Mouse (Mus musculus) adrenal gland, adult 2 months (tissue): ENCODE results near the gene Adap1. TPM values are rescaled to one million over a fixed set of nuclear protein-coding genes. Genes with fewer than 3 reads are reported as not detected.
A peak's percentile ranks its signal among the peaks of the same experiment; 100 is the strongest.

ENCODE experiments used
- DNase-seq: peaks from one replicate; pipeline ENCODE4 v3.0.0; 2021
- long read RNA-seq: library from polyadenylated mRNA; stranded (forward); transcript quantifications from one replicate; pipeline ENCODE4 v2.0.0, GENCODE M21; 2021
- polyA plus RNA-seq: library from polyadenylated mRNA; depleted of rRNA; stranded (reverse); fragments of >200 nt; gene quantifications from 2 replicates; pipeline ENCODE4 v1.2.3, GENCODE M21; 2012; rRNA removed
- total RNA-seq, 2 experiments: library from RNA; stranded (reverse); gene quantifications; 2 replicates each; pipeline ENCODE4 v1.2.3; 2021

The Adap1 gene
- total RNA-seq, result 1 to 10 TPM; 4.9 to 5.0 TPM
- polyA plus RNA-seq, result 8.6 and 10.5 TPM in 2 replicates
- long read RNA-seq, partial matches to known transcripts, result 0 of 3 reads
- long read RNA-seq, other reads (novel, unspliced or antisense), result 0 of 3 reads

DNA sequence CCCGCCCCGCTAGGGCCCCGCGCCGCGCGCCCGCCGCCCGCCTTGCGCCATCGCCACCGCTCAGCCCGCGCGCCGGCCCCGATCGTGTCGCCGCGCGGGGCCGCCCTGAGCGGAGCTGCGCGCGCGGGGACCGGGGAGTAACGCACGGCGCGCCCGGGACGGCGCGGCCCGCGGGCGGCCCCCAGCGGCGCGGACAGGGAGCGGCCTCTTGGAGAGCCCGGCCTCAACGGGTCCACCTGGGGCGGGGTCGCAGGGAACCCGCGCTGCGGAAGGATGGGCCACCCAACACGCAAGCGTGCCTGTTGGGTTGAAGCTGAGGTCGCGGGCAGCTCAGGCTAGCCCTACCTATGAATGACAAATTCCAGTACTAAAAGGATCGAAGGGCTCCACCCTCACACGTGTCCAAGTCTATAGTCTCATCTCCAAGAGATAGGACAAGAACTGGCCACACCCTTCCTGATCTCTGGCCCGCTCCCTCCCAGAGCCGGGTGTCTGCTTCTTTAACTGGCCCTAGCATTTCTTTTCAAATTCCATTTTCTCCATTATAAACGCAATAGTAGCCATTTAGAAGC, at the start of gene Adap1:
Gene Adap1, minus strand, starts transcription at position 228 of the 572 bp plus-strand sequence.
- DNase-seq, result peak; percentile 74

DNA sequence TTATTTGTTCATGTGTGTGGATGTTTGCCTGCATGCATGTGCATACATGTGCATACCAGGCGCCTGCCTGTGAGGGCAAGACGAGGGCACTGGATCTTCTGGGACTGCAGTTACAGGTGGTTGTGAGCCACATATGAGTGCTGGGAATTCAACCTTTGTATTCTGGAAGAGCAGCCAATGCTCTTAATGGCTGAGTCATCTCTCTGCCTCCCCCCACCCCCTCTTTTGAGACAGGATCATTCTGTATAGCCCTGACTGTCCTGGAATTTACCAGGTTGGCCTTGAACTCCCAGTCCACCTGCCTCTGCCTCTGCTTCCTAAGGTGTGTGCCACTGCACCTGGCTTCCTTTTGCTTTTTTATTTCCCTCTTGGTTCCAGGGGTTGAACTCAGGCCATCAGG, 49.4 kb upstream of the Adap1 start:
- DNase-seq, result no peak

DNA sequence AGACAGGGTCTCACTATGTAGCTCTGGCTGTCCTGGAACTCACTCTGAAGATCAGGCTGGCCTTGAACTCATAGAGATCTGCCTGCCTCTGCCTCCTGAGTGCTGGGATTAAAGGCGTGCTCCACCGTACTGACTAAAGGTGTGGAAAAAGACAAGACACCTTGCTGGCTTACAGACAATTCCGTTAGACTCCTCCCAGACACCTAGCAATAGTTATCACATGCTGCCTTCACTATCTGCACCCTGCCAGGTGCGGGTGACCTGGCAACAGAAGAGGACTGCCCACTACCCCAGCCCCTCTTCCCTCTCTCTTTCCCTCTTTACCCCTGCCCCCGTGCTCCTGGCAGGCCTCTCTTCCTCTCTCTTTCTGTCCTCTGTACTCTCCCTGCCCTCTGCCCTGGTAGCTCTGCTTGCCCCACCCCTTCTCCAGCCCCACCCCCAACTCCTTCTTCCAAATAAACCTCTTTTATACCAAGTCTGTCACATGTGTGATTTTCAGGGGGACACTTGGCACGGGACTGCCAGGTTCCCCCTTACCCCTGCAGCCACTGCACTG, 48.5 kb upstream of the Adap1 start:
- no peak for DNase-seq

DNA sequence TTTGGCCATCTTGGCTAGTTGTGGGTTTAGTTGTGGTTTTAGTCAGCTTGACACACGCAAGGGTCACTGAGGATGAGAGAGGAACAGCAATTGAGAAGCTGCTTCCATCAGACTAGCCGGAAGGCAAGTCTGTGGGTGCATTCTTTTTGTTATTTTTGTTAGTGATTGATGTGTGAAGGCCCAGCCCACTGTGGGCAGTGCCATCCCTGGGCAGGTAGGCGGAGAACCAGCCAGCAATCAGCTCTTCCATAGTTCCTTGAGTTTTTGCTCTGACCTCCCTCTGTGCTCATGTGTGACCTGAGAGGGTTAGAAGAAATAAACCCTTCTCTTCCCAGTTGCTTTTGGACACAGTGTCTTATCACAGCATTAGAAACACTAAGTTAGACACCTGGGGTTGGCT, 47.7 kb upstream of the Adap1 start:
- no peak for DNase-seq

DNA sequence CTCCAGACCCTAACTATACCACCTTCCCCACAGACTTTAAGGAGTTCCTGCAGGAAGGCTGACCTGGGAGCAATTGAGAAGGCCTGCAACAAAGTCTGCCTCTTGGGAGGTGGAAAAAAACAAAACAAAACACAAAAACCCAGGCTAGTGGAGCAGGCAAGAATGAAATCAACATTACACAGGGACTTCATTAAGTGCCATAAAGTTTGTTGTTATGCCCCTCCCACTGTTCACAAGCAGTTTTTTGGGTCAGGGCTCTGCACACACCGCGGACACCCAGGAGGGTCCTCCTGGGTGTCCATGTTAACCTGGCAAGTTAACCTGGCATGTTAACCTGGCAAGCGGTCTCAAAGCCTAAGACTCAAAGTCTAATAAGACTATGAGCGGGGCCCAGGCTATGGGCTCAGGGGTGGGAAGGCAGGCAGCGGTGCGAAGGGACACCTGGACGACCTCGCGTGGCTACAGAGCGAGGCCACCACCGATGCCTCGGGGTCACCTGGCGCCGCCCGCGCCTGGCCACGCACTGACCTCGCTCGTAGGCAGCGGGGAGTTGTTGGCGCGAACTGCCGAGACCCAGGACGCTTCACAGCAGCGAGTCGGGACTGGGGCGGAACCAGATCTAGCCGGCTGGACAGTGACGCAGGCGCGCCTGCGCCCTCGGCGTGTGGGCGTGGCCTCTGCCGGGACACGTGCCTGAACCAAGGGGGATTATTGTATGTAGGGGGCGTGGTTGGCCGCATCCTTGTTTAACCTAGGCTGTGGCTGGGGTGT, 46.4 kb upstream of the Adap1 start:
- DNase-seq, result peak; percentile 96

DNA sequence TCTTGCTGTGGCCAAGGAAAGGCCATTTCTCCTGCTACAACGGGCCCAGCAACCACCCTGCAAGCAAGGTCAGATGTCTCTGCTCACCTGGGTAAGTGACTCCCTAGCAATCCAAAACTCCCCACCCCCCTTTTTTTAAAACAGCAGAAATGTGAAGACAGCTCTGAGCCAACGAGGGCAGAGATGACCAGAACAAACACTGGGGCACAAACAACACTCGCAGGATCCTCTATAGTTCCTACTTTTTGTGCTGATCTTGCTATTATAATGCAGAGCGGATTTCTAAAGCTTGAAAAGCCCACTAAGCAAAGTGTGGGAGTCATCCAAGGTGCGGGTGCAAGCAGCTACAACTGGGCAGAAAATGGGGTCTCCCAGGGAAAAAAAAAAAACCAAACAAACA, 45.7 kb upstream of the Adap1 start:
- DNase-seq, result no peak

DNA sequence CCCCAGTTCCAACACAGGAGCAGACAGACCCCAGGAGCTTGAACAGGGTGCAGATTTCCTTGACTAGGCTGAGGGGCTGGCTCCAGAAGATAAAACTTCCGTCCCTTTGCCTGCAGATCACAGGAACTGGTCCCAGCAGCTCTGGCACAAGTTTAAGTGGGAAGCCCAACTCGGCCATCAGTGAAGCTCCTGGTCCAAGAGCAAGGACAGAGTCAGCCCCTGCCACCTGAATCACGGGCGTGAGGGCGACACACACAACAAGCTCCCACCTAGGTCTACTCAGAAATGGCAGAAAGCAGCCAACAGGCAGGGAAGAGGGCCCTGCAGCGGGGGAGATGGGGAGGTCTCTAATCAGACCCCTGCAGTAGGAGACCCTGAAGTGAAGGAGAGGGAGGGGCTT, 44.9 kb upstream of the Adap1 start:
- no peak for DNase-seq

DNA sequence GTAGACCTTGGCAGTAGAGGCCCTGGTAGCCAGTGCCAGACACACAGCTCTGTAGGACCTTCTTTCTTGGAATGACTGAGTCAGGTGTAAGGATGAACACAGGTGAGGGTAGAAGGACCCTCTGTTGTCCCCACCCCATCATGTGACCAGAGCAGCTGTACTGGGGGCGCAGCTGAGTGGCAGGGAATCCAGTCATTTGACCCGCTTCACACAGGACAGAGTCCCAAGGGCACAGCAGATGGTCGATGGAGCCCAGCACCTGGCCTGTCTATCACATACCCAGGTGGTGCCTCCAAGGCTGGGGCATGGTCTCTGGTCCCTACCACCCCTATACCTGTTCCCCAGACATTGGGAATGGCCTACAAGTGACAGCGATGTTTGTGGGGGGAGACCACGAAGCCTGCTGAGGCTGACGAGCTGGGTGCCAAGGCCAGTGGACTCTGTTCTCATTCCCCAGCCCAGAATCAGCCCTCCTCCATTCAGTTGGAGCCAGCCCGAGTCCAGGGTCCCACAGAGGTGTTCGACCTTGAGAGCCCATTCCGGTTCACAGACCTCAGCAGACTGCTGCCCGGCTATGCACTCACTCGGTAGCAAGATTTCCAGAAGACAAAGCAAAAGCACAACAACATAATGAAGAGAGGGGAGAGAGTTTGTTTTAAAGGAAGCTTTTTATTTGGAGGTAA, 43.4 kb upstream of the Adap1 start:
- DNase-seq, result no peak

DNA sequence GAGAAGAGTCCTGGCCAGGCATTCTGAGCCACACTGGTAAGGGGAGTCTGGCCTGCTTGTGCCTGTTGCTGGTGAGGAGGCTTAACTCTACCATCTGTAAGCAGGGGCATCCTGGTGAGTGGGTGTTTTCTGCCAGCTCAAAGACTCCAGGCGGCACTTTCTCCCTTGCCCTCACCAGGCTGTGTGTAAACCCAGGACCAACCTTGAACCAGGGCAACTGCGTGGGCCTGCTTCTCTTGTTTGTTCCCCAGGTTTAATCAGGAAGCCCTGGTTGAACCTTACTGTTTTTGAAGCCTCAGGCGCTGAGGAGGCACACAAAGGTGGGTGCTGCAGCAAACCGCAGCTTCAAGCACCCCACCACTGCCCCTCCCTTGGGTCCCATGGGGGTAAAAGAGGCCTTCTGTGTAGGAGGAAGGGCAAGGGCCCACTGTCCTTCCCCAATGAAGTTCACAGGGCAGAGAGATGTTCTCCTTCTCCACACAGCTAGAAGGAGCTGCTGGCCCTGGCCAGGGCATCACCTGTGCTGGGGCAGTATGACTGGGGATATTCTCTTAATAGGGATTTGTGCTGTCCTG, 42.5 kb upstream of the Adap1 start:
- no peak for DNase-seq

DNA sequence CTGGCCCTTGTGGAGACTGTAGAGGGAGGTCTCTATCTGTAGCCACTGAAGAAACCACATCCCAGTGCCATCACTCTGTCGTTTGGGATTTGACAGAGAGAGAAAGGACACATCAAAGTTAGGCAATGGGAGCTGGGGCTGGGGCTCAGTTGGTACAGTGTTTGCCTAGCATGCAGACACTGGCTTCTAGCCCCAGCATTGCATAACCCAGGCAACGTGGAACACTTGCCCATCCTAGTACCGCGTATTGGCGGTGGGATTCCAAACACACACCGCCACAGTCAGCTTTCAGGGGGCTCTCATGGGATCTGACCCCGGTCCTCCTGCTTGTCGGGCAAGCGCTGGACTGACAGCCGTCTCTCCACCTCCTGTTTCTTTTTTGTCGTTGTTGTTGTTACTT, 41.1 kb upstream of the Adap1 start:
- no peak for DNase-seq

DNA sequence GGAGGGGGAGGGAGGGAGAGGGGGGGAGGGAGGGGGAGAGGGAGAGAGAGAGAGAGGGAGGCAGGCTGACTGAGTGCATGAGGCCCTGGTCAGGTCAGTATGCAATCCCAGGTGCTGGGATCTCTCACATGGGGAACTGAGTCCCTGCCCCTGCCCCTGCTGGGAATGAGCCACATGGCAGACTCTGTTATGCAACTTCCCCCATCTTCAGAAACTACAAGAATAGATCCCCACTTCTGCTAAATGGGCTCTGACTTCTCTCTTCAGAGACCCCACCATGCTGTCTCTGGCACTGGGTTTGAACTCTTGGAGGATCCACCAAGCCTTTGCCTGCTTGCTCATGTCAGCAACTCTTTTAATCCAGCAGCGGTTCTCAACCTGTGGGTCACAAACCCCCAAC, 40.4 kb upstream of the Adap1 start:
- DNase-seq, result no peak

DNA sequence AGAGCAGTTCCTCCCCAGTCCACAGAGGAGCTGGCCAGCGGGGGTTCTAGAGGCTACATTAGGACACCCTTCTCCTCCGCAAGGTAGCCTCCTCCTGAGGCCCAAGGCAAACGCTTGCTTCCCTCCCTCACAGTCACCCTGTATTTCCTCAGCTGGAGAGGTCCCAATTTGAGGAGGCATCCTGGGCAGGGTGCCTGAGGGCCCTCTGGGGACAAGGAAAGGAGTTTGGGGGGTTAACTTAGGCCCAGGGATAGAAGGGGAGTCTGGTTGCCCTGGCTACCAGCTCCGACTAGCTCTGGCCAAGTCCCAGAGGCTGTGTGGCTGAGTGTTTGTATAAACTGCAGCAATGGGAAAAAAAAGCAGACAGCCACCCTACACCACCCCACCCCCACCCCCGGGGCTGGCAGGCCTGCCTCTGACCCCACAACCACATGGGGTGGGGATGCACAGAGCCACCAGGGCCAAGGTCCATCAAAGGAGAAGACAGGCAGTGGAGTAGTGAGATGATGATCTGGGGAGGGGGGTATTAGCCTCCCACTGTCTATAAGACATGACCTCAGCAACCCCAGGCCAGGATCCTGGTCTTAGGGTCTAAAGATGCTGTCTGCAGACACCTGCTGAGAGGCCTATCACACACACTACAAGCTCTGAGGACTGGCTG, 39.6 kb upstream of the Adap1 start:
- no peak for DNase-seq

DNA sequence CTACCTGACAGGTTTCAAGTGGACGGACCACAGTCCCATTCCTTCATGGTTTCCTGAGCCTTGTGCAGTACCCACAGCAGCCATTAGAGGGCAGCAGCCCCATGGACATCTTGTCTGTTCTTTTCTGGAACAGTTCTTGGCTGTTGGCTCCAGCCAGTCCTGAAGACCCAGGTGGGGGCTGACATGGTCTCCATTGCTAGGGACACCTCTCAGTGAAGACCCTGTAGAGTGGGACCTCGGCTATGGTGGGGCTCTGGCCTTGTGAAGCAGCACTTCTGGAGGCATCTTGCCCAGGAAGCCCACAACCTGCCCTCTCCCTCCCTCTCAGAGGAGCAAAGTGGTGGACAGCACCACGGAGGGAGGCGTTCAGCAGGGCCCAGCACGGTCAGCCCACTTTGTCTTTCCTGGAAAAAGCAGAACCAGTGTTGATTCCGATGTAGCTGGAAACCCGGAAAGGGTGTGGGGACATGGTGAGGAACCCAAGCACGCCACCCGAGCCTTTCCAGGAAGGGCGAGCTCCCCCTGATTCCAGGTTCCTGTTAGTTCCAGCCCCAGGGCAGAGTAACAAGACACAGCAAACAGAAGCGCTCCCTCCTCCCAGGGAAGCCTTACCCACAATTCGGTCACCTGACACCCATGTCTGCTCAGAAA, 39.0 kb upstream of the Adap1 start:
- peak; percentile 84 for DNase-seq

DNA sequence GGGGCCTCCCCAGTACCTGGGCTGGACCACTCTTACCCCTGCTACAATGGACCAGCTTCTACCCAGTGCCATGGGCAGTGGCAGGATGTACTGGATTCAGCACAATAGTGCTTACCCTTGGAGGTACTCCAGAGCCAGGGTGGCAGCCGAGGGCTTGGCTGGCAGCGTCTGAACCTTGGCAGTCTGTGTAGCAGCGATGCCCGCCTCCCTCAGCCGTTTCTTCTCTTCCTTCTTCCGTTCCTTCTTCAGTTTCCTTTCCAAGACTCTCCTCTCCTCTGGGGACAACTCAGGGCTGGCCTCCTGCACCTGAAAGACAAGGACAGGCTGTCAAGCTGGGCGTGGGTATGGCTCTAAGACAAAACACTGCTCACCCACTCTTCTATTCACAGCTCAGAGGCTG, 38.4 kb upstream of the Adap1 start:
- DNase-seq, result no peak

DNA sequence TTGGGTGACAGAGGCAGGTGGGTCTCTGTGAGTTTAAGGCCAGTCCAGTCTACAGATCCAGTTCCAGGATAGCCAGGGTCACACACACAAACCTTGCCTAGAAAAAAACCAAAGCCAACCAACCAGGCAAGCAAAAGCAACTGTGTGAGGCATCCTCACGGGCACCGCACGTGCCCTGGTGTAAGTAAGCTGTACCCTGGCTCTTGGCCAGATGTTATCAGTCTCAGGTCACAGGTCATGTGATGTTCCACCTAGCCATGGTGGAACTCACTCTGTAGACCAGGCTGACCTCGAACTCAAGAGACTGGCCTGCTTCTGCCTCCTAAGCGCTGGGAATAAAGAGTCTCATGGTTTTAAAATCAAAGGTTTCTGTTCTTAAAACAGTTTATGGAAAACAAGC, 33.8 kb upstream of the Adap1 start:
- no peak for DNase-seq

DNA sequence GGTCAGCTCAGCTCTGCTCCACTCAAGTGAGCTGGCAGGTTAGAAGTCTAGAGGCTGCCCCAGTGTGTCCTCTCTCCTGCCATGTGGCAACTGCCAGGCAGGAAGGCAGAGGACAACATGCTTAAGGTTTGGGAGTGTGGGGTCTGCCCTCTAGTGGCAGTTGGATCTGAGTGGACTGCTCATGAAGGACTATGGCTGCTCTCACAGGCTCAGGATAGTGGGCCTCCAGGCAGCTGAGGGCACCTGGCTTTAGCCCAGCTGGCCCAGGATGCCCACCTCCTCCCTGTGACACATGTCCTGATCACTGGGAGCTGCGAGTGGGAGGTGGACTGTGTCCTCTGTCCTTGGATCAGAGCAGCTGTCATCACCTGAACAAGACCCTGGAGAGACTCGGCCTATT, 33.2 kb upstream of the Adap1 start:
- DNase-seq, result no peak

DNA sequence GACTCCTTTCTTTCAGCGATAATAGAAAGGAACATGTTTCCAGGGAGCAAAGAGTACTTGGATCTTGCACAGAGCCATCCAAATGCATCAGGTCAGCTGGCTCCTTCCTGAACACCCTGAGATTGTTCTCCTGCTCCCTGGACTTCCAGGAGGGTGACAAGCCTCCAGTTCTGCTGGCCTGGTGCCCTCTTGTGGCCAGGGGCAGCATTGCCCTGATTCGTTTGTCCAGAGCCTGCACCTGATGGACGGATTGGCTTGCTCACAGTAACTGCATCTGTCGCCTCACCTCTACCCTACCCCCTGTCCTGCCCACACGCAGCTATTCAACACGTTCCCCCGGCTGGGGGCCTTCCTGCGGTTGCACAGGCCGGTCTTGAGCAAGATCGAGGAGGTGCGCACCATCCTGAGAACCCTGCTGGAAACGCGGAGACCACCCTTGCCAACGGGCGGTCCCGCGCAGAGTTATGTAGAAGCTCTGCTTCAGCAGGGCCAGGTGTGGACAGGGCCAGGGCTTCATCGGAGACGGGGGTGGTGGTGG, 29.9 kb upstream of the Adap1 start:
- peak; percentile 86 for DNase-seq

DNA sequence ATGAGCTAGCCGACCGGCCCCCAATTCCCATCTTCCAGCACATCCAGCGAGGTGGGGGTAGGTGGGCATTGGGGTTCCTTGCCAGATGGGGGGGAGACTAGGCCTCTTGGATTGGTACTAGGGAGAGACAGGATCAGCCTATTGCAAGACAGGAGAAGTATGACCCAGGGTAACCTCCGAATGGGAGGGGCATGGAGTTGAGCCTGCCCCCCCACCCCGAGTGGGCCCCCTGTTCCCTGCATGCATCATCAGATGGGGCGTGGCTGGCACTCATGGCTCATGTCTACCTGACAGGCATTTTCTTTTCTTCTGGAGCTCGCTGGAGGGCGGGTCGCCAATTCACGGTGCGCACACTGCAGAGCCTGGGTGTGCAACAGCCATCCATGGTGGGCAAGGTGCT, 28.5 kb upstream of the Adap1 start:
- DNase-seq, result no peak

DNA sequence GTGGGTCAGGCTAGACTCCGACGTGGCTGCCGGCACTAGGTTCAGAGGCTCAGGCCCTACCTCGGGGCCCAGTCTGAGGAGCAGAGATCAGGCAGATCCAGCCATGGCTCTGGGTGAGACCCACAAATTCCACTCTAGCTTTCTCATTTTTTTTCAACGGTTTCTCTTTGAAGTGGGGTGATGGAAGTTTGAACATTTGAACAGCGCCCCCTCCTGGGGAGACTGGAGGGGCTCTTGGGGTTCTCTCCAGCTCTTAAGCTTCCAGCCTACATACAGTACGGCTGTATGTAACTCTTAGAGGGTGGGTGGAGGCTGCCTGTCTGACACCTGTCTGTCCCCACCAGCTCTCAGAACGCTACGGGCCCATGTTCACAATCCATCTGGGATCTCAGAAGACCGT, 28.1 kb upstream of the Adap1 start:
- DNase-seq, result no peak

DNA sequence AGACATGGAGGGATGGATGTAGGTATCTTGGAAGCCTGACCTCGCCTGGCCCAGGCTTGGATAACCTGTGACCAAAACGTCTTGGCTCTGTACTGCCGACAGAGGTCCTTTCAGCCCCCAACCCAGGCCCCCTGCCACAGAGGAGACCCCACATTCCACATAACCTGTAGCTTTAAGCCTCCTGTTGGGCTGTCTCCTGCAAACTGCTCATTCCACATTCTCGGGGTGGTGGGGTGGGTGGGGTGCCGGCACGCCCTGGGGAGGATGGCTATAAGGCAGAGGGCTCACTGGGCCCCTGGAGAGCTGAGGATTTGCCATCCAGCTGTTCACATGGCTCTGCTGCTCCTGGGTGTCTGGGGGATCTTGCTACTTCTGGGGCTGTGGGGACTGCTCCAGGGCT, 26.9 kb upstream of the Adap1 start, which contains the start of gene Cyp2w1:
Gene Cyp2w1, plus strand, starts transcription at position 301 of the 400 bp plus-strand sequence.
- no peak for DNase-seq

DNA sequence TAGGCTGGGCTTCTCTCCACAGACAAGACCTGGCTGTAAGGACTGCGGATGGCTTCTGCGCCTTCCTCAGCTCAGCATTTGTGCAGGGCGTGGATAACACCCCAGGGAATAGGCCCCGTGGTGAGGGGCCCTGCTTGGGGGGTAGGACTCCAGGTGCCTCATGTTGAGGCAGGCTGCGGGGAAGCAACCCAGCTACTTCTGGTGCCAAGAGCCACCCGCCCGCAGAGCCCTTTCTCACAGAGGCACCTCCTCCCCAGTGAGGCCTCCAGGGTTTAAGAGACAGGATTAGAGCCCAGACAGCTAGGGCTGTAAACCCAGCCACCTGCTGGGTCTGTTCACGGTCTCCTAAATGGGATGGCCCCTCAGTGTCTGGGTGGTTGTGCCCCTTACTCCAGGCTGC, 26.2 kb upstream of the Adap1 start:
- no peak for DNase-seq
